Mouse (Mus musculus) ZHBTc4 (cell line): ENCODE measurements around the gene Mycn.
A peak's percentile ranks its signal among the peaks of the same experiment; 100 is the strongest.

ENCODE experiments used
- DNase-seq: peaks from one replicate; pipeline ENCODE4 v3.0.0-alpha.2; 2011; ENCODE audit warnings: low read depth, low spot score

Gene Mycn

GRCm38 (mm10) chr12:12941661-12942363 lies at the start of gene Mycn:
Gene Mycn (minus strand): TSS chr12:12941914.
- DNase-seq, result peak; percentile 96

GRCm38 (mm10) chr12:12987376-12987775 lies 45.7 kb upstream of the Mycn start:
- DNase-seq, result peak; percentile 79

- DNase-seq, result peak; percentile 42
These were observed 45.0 kb upstream of the Mycn start for GRCm38 (mm10) chr12:12986612-12987206.

- DNase-seq, result peak; percentile 69
These were observed 41.3 kb upstream of the Mycn start for GRCm38 (mm10) chr12:12983032-12983431.

- no peak for DNase-seq
These were observed 33.7 kb upstream of the Mycn start for GRCm38 (mm10) chr12:12975397-12975796.

- no peak for DNase-seq
These were observed 31.2 kb upstream of the Mycn start for GRCm38 (mm10) chr12:12972756-12973435.

GRCm38 (mm10) chr12:12967946-12968345 lies 26.2 kb upstream of the Mycn start:
- DNase-seq, result no peak

GRCm38 (mm10) chr12:12964856-12965255 lies 23.1 kb upstream of the Mycn start:
- DNase-seq, result no peak

GRCm38 (mm10) chr12:12947606-12948005 lies 5.9 kb upstream of the Mycn start:
- DNase-seq, result no peak

- DNase-seq, result peak; percentile 97
These were observed 1.6 kb upstream of the Mycn start for GRCm38 (mm10) chr12:12943288-12943687.

- peak; percentile 95 for DNase-seq
These were observed 793 bp upstream of the Mycn start for GRCm38 (mm10) chr12:12942364-12943050.

GRCm38 (mm10) chr12:12941129-12941504 lies 597 bp downstream of the Mycn start:
- peak; percentile 59 for DNase-seq

- DNase-seq, result peak; percentile 56
These were observed 1.1 kb downstream of the Mycn start for GRCm38 (mm10) chr12:12940466-12941128.

GRCm38 (mm10) chr12:12939581-12940465 lies 1.9 kb downstream of the Mycn start:
- no peak for DNase-seq

- DNase-seq, result peak; percentile 95
These were observed 2.9 kb downstream of the Mycn start for GRCm38 (mm10) chr12:12938850-12939249.

- DNase-seq, result no peak
These were observed 3.4 kb downstream of the Mycn start for GRCm38 (mm10) chr12:12938361-12938760.

- DNase-seq, result no peak
These were observed 4.0 kb downstream of the Mycn start for GRCm38 (mm10) chr12:12937746-12938145.

- peak; percentile 46 for DNase-seq
These were observed 4.6 kb downstream of the Mycn start for GRCm38 (mm10) chr12:12937088-12937487.

GRCm38 (mm10) chr12:12932238-12932637 lies 9.5 kb downstream of the Mycn start:
- no peak for DNase-seq

- no peak for DNase-seq
These were observed 13.5 kb downstream of the Mycn start for GRCm38 (mm10) chr12:12928239-12928638.
